Mouse (Mus musculus) MEL (cell line): ENCODE measurements at regions not wholly inside any gene's neighbourhood (a gene's known extent, or its start where the extent isn't known, plus 50 kb on each side); places are given as distances from the start of the nearest gene placed in this dataset.

Source experiments
- DNase-seq: peaks from one replicate; pipeline ENCODE4 v3.0.0; 2011; ENCODE audit warnings: low read depth, low spot score
- H3K27ac ChIP-seq: 2 replicates; pipeline ENCODE4 v1.5.1; 2012; ENCODE audit warnings: low read depth, mild to moderate bottlenecking, control low read depth, low read length, moderate library complexity; ENCODE audit not compliant: control insufficient read depth
- H3K27me3 ChIP-seq, 2 experiments: fragments of 150-350 bp in 1 of 2; sonication (generic) in 1 of 2; 2 replicates each; pipeline ENCODE4 v1.6.1; 2012; ENCODE audit warnings: low read length in 2 of 2, mild to moderate bottlenecking in 2 of 2, improper control_type of control experiment in 1 of 2, moderate library complexity in 1 of 2; ENCODE audit not compliant: insufficient read depth in 2 of 2, control insufficient read depth in 1 of 2
- H3K36me3 ChIP-seq, 2 experiments: 2 replicates each; pipeline ENCODE4 v1.6.1; 2012 to 2014; ENCODE audit warnings: low read length in 2 of 2, improper control_type of control experiment in 1 of 2, inconsistent platforms in 1 of 2, mild to moderate bottlenecking in 1 of 2; ENCODE audit not compliant: insufficient read depth in 2 of 2, control insufficient read depth in 1 of 2
- H3K4me1 ChIP-seq, 2 experiments: fragments of 150-350 bp in 1 of 2; sonication (generic) in 1 of 2; 2 replicates each; pipeline ENCODE4 v1.6.1; 2012; ENCODE audit warnings: low read length in 2 of 2, improper control_type of control experiment in 1 of 2, mild to moderate bottlenecking in 1 of 2; ENCODE audit not compliant: insufficient read depth in 2 of 2, control insufficient read depth in 1 of 2
- H3K4me3 ChIP-seq, 2 experiments: fragments of 150-350 bp in 1 of 2; sonication (generic) in 1 of 2; 2 replicates each; pipeline ENCODE4 v1.5.1; 2012; ENCODE audit warnings: low read depth in 2 of 2, low read length in 2 of 2, mild to moderate bottlenecking in 2 of 2, moderate library complexity in 2 of 2, control low read depth in 1 of 2, improper control_type of control experiment in 1 of 2; ENCODE audit not compliant: control insufficient read depth in 1 of 2, insufficient read depth in 1 of 2
- H3K79me2 ChIP-seq: 2 replicates; pipeline ENCODE4 v1.6.1; 2012; ENCODE audit warnings: mild to moderate bottlenecking, low read length, moderate library complexity; ENCODE audit not compliant: control insufficient read depth, poor library complexity, insufficient read depth
- H3K9ac ChIP-seq: 2 replicates; pipeline ENCODE4 v1.6.1; 2012; ENCODE audit warnings: low read depth, mild to moderate bottlenecking, control low read depth, low read length, moderate library complexity; ENCODE audit not compliant: control insufficient read depth, poor library complexity, severe bottlenecking
- H3K9me3 ChIP-seq: fragments of 150-350 bp; sonication (generic); replicated peaks from 2 replicates; pipeline ENCODE4 v1.6.1; 2012; ENCODE audit warnings: mild to moderate bottlenecking, low read length, improper control_type of control experiment, moderate library complexity; ENCODE audit not compliant: insufficient read depth
- BHLHE40 ChIP-seq: IDR thresholded peaks from 2 replicates; pipeline ENCODE4 v1.6.1; 2012; ENCODE audit warnings: low read depth, mild to moderate bottlenecking, inconsistent platforms, low read length, improper control_type of control experiment, borderline replicate concordance
- CHD1 ChIP-seq: IDR thresholded peaks from 2 replicates; pipeline ENCODE4 v1.6.1; 2012; ENCODE audit warnings: low read depth, mild to moderate bottlenecking, inconsistent platforms, low read length, improper control_type of control experiment
- CHD2 ChIP-seq: IDR thresholded peaks from 2 replicates; pipeline ENCODE4 v1.6.1; 2011; ENCODE audit warnings: low read length, improper control_type of control experiment
- CTCF ChIP-seq, 3 experiments: IDR thresholded peaks in 2 of 3; conservative IDR thresholded peaks in 1 of 3; 2 replicates each; pipeline ENCODE4 v1.5.1; 2011 to 2012; ENCODE audit warnings: low read length in 3 of 3, low read depth in 2 of 3, mild to moderate bottlenecking in 2 of 3, improper control_type of control experiment in 1 of 3, inconsistent platforms in 1 of 3, mixed read lengths in 1 of 3, moderate library complexity in 1 of 3; ENCODE audit not compliant: control insufficient read depth in 1 of 3, insufficient read depth in 1 of 3, poor library complexity in 1 of 3, severe bottlenecking in 1 of 3
- EP300 ChIP-seq, 2 experiments: IDR thresholded peaks; 2 replicates each; pipeline ENCODE4 v1.6.1; 2011; ENCODE audit warnings: improper control_type of control experiment in 2 of 2, low read length in 2 of 2, low read depth in 1 of 2, mild to moderate bottlenecking in 1 of 2
- ETS1 ChIP-seq: IDR thresholded peaks from 2 replicates; pipeline ENCODE4 v1.6.1; 2012; ENCODE audit warnings: low read depth, mild to moderate bottlenecking, inconsistent platforms, low read length, improper control_type of control experiment, moderate library complexity
- GATA1 ChIP-seq: IDR thresholded peaks from 2 replicates; pipeline ENCODE4 v1.6.1; 2011; ENCODE audit warnings: low read depth, low read length, improper control_type of control experiment
- HCFC1 ChIP-seq: IDR thresholded peaks from 2 replicates; pipeline ENCODE4 v1.6.1; 2012; ENCODE audit warnings: low read depth, mild to moderate bottlenecking, inconsistent platforms, low read length, improper control_type of control experiment, moderate library complexity
- JUND ChIP-seq: IDR thresholded peaks from 2 replicates; pipeline ENCODE4 v1.6.1; 2011; ENCODE audit warnings: low read depth, mild to moderate bottlenecking, improper control_type of control experiment, low read length
- MAFK ChIP-seq: IDR thresholded peaks from 2 replicates; pipeline ENCODE4 v1.6.1; 2011; ENCODE audit warnings: low read depth, mild to moderate bottlenecking, low read length, improper control_type of control experiment, borderline replicate concordance
- MAZ ChIP-seq: IDR thresholded peaks from 2 replicates; pipeline ENCODE4 v1.6.1; 2012; ENCODE audit warnings: low read depth, mild to moderate bottlenecking, inconsistent platforms, low read length, improper control_type of control experiment
- MEF2A ChIP-seq: IDR thresholded peaks from 2 replicates; pipeline ENCODE4 v1.6.1; 2014; ENCODE audit warnings: low read depth, mild to moderate bottlenecking, inconsistent platforms, low read length, improper control_type of control experiment; ENCODE audit not compliant: poor library complexity, insufficient replicate concordance, severe bottlenecking; ENCODE audit errors: extremely low read depth
- MYC ChIP-seq: IDR thresholded peaks from 2 replicates; pipeline ENCODE4 v1.6.1; 2011; ENCODE audit warnings: low read depth, mild to moderate bottlenecking, low read length, improper control_type of control experiment, moderate library complexity
- NELFE ChIP-seq: IDR thresholded peaks from 2 replicates; pipeline ENCODE4 v1.6.1; 2011; ENCODE audit warnings: low read depth, low read length, improper control_type of control experiment
- NRF1 ChIP-seq: IDR thresholded peaks from 2 replicates; pipeline ENCODE4 v1.6.1; 2014; ENCODE audit warnings: low read depth, mild to moderate bottlenecking, inconsistent platforms, low read length, improper control_type of control experiment, moderate library complexity; ENCODE audit not compliant: poor library complexity, insufficient read depth, severe bottlenecking
- POLR2A ChIP-seq, 2 experiments: IDR thresholded peaks; 2 replicates each; pipeline ENCODE4 v1.6.1; 2011 to 2012; ENCODE audit warnings: low read length in 2 of 2, mild to moderate bottlenecking in 2 of 2, control low read depth in 1 of 2, improper control_type of control experiment in 1 of 2, low read depth in 1 of 2, moderate library complexity in 1 of 2; ENCODE audit not compliant: control insufficient read depth in 1 of 2, insufficient read depth in 1 of 2, poor library complexity in 1 of 2
- POLR2AphosphoS2 ChIP-seq: IDR thresholded peaks from 2 replicates; pipeline ENCODE4 v1.6.1; 2011; ENCODE audit warnings: low read length, improper control_type of control experiment
- RAD21 ChIP-seq: IDR thresholded peaks from 2 replicates; pipeline ENCODE4 v1.6.1; 2011; ENCODE audit warnings: mild to moderate bottlenecking, low read depth, low read length, improper control_type of control experiment
- SIN3A ChIP-seq: IDR thresholded peaks from 2 replicates; pipeline ENCODE4 v1.6.1; 2012; ENCODE audit warnings: low read length, improper control_type of control experiment, inconsistent platforms
- SMC3 ChIP-seq: IDR thresholded peaks from 2 replicates; pipeline ENCODE4 v1.6.1; 2011; ENCODE audit warnings: low read depth, low read length, improper control_type of control experiment
- TBP ChIP-seq: IDR thresholded peaks from 2 replicates; pipeline ENCODE4 v1.8.0; 2011; ENCODE audit warnings: low read depth, low read length, improper control_type of control experiment
- TCF12 ChIP-seq: IDR thresholded peaks from 2 replicates; pipeline ENCODE4 v1.6.1; 2014; ENCODE audit warnings: low read depth, mild to moderate bottlenecking, inconsistent platforms, low read length, improper control_type of control experiment, moderate library complexity
- USF2 ChIP-seq, 2 experiments: IDR thresholded peaks; 2 replicates each; pipeline ENCODE4 v1.6.1; 2011 to 2012; ENCODE audit warnings: improper control_type of control experiment in 2 of 2, low read length in 2 of 2, borderline replicate concordance in 1 of 2, inconsistent platforms in 1 of 2, low read depth in 1 of 2, mild to moderate bottlenecking in 1 of 2; ENCODE audit not compliant: insufficient read depth in 1 of 2
- ZKSCAN1 ChIP-seq: IDR thresholded peaks from 2 replicates; pipeline ENCODE4 v1.6.1; 2012; ENCODE audit warnings: low read depth, mild to moderate bottlenecking, inconsistent platforms, low read length, improper control_type of control experiment, moderate library complexity
- ZMIZ1 ChIP-seq: IDR thresholded peaks from 2 replicates; pipeline ENCODE4 v1.6.1; 2012; ENCODE audit warnings: low read depth, mild to moderate bottlenecking, inconsistent platforms, low read length, improper control_type of control experiment, moderate library complexity
- ZNF384 ChIP-seq: IDR thresholded peaks from 2 replicates; pipeline ENCODE4 v1.6.1; 2012; ENCODE audit warnings: low read depth, mild to moderate bottlenecking, inconsistent platforms, low read length, improper control_type of control experiment

DNA sequence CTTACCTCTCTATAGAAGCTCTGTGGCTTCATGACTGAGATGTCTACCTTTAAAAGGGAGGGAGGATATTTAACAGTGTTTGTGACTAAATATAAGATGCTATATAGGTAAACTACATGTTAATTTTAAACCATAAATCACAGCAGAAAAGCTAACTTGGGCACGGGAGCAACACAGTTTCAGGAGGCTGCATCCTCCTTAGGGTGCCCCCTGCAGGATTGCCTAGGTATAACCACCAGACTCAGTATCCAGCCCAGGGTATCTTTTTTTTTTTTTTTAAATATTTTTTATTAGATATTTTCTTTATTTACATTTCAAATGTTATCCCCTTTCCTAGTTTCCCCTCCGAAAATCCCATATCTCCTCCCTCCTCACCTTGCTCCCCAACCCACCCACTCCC lies 91.6 kb upstream of the Wars2 start:
- H3K4me3 ChIP-seq = no peak overlapping the region
- DNase-seq = no peak
- peak; percentile 12 to 41 (median 40); a peak in 4 of 6 replicates for TF ChIP-seq CTCF (IDR thresholded peaks at IDR 0.05 in 2 of 3, conservative IDR thresholded peaks at IDR 0.05 in 1 of 3; ENCODE audit: control insufficient read depth in 1 of 3, insufficient read depth in 1 of 3, low read depth in 2 of 3, low read length in 3 of 3, poor library complexity in 1 of 3, severe bottlenecking in 1 of 3)
- TF ChIP-seq TCF12 = no peak
- TF ChIP-seq, all 39 proteins: peak for 1

DNA sequence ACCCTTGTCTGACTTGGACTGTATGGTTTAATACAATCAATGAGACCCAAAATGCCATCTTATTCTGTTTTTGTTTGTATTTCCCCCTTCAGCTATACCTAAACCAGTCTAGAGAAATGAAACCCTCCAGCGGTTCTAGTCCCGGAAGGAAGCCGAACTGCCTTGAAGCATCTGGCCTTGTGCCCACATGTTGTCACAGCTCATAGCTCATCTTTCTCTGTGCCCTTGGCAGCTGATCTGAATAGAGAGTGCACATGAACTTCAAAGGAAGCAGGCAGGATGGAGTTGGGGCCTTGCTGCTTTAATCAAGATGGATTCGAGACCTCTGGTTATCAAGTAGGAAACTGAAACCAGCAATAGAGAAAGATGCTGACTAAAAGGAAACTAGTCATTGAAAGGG lies 88.7 kb upstream of the Wars2 start:
- TF ChIP-seq POLR2AphosphoS2 = no peak
- TF ChIP-seq BHLHE40 = no peak
- TF ChIP-seq SIN3A = no peak
- TF ChIP-seq EP300 (IDR thresholded peaks at IDR 0.05; ENCODE audit: low read depth in 1 of 2, low read length in 2 of 2) = no peak
- TF ChIP-seq ETS1 = no peak
- TF ChIP-seq MEF2A = no peak
- no peak for TF ChIP-seq POLR2A (IDR thresholded peaks at IDR 0.05; ENCODE audit: control insufficient read depth in 1 of 2, insufficient read depth in 1 of 2, low read depth in 1 of 2, low read length in 2 of 2, poor library complexity in 1 of 2)
- TF ChIP-seq MYC = no peak
- TF ChIP-seq ZMIZ1 = no peak
- no peak for TF ChIP-seq RAD21
- TF ChIP-seq CHD2 = no peak
- TF ChIP-seq HCFC1 = no peak
- no peaks in the 10 kb centered on the region for H3K79me2 ChIP-seq
- no peak for DNase-seq

More for the DNA sequence above, 91.6 kb upstream of the Wars2 start:
- Histone ChIP-seq H3K9me3 (no peaks in the 10 kb centered on the region), H3K4me1 (no peaks in the 10 kb centered on the region; a peak in 1 of 4 replicates), H3K79me2 (no peaks in the 10 kb centered on the region), H3K36me3 (no peaks in the 10 kb centered on the region), H3K27ac (no peak overlapping the region), H3K27me3 (no peaks in the 10 kb centered on the region), H3K9ac (no peak overlapping the region)

DNA sequence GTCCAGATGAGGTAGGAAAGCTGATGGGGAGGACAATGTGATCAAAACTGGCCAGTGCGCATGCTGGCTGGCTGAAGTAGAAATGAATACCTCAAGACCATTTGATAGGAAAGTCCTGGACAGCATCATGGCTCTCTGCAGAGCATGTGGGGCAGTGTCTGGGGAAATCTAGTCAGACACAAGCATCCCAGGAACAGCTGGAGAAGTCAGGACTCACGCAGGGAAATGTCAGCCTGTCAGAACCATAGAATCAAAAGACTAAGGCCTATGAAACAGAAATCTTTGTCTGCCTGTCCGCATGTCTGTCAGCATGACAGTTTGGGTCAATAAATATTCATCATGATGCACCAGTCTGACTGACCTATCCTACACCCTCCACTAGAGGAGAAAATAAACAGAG lies 73.7 kb upstream of the Wars2 start:
- Histone ChIP-seq H3K9me3 (no peaks in the 10 kb centered on the region), H3K79me2 (no peaks in the 10 kb centered on the region), H3K27ac (no peak overlapping the region), H3K36me3 (no peaks in the 10 kb centered on the region), H3K27me3 (no peaks in the 10 kb centered on the region)
- TF ChIP-seq TBP (no peak), USF2 (IDR thresholded peaks at IDR 0.05; ENCODE audit: borderline replicate concordance in 1 of 2, insufficient read depth in 1 of 2, low read depth in 1 of 2, low read length in 2 of 2) (no peak), MAZ (no peak), GATA1 (no peak), JUND (no peak), BHLHE40 (no peak), SIN3A (no peak), ZKSCAN1 (no peak), NRF1 (no peak), CHD1 (no peak), NELFE (no peak), SMC3 (no peak), MAFK (no peak), ETS1 (no peak), ZNF384 (no peak)
- TF ChIP-seq, all 39 proteins: peak for 0
- no peak for DNase-seq
- Histone ChIP-seq H3K9ac (no peak overlapping the region), H3K4me3 (no peak overlapping the region), H3K4me1 (no peaks in the 10 kb centered on the region)

More for the DNA sequence above, 88.7 kb upstream of the Wars2 start:
- Histone ChIP-seq H3K4me1 (no peaks in the 10 kb centered on the region), H3K9me3 (no peaks in the 10 kb centered on the region), H3K36me3 (no peaks in the 10 kb centered on the region), H3K9ac (no peak overlapping the region), H3K27ac (no peak overlapping the region), H3K4me3 (no peak overlapping the region), H3K27me3 (no peaks in the 10 kb centered on the region)
